Mouse (Mus musculus): ENCODE results near the gene Map4k2. TPM values are rescaled to one million over a fixed set of nuclear protein-coding genes. Genes with fewer than 3 reads are reported as not detected.

Map4k2 gene
- polyA plus RNA-seq, 1 experiment from 2014 or later, result 45.6 TPM

- TF ChIP-seq CTCF (IDR thresholded peaks at IDR 0.05), result no peak
- ChIA-PET POLR2A (no interaction called here), CTCF (no interaction called here)
- ATAC-seq (no peak), DNase-seq (ENCODE audit: low read depth, low spot score) (no peak)
- in situ Hi-C loops (cut with MboI; ENCODE audit: low pct_unique_long_range_greater_than_20kb), result no loop called here
- H3K27me3 ChIP-seq, result no peaks in the 10 kb centered on the region
Measured at GRCm38 (mm10) chr19:6361291-6361690, 20.4 kb downstream of the Map4k2 start.

- DNase-seq (ENCODE audit: low read depth, low spot score), result no peak
- ChIA-PET CTCF (no interaction called here), POLR2A (interaction anchor here (0.7 to 1.0 kb wide), 2 partner anchors 11 to 247 kb away, joined by 3 to 4 read pairs; no protein-coding TSS in a partner anchor)
- ATAC-seq, result no peak
- in situ Hi-C loops (cut with MboI; ENCODE audit: low pct_unique_long_range_greater_than_20kb), result no loop called here
- TF ChIP-seq CTCF (IDR thresholded peaks at IDR 0.05), result no peak
- H3K27me3 ChIP-seq, result no peaks in the 10 kb centered on the region
Measured at GRCm38 (mm10) chr19:6363091-6363410, 22.1 kb downstream of the Map4k2 start.

GRCm38 (mm10) chr19:6363411-6364240 is 22.7 kb downstream of the Map4k2 start, which contains the start of gene Sf1:
Gene Sf1, plus strand, starts transcription at chr19:6363690.
- DNase-seq (ENCODE audit: low read depth, low spot score) (peak; percentile 98), ATAC-seq (peak; percentile 98)
- no peak for TF ChIP-seq CTCF (IDR thresholded peaks at IDR 0.05)
- H3K27me3 ChIP-seq, result no peaks in the 10 kb centered on the region
- ChIA-PET CTCF (interaction anchor here (1.4 kb wide), 1 partner anchor 10 kb away, joined by 5 read pairs; no protein-coding TSS in a partner anchor), POLR2A (interaction anchor here (1.0 kb wide), 1 partner anchor 10 kb away, joined by 3 read pairs; no protein-coding TSS in a partner anchor)
- in situ Hi-C loops (cut with MboI; ENCODE audit: low pct_unique_long_range_greater_than_20kb), result no loop called here

GRCm38 (mm10) chr19:6364317-6364725 is 23.4 kb downstream of the Map4k2 start:
- H3K27me3 ChIP-seq, result no peaks in the 10 kb centered on the region
- TF ChIP-seq CTCF (IDR thresholded peaks at IDR 0.05), result no peak
- POLR2A ChIA-PET, result interaction anchor here (0.8 kb wide), 2 partner anchors 11 to 14 kb away, joined by 3 read pairs; no protein-coding TSS in a partner anchor
- in situ Hi-C loops (cut with MboI; ENCODE audit: low pct_unique_long_range_greater_than_20kb), result no loop called here
- no peak for ATAC-seq
- DNase-seq (ENCODE audit: low read depth, low spot score), result peak; percentile 33
- CTCF ChIA-PET, result interaction anchor here (0.8 to 1.4 kb wide), 2 partner anchors 9 to 15 kb away, joined by 3 to 5 read pairs; no protein-coding TSS in a partner anchor

DNA sequence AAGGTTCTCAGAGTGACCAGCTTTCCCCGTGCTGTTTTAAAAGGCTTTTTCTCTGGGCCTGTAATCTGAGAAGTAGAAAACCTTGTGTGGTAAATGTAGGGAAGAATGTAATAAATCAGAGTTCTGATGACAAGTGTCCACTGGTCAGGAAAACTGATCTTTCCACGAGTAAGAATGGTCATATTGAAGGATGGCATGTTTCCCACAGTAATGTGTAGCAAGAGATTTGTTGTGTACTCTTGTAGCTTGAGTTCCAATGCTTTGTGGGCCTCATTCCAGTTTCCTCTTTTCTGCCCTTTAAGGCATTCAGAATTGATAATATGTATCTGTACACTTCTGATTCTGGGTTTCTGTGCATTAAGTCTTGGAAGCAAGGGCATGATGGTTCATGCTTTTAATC is 23.9 kb downstream of the Map4k2 start:
- CTCF ChIA-PET, result interaction anchor here (0.8 to 2.5 kb wide), 3 partner anchors 9 to 15 kb away, joined by 3 to 11 read pairs (median 5); no protein-coding TSS in a partner anchor

GRCm38 (mm10) chr19:6370175-6370574 is 29.2 kb downstream of the Map4k2 start:
- ChIA-PET POLR2A (no interaction called here), CTCF (no interaction called here)
- ATAC-seq (no peak), DNase-seq (ENCODE audit: low read depth, low spot score) (no peak)
- H3K27me3 ChIP-seq, result no peaks in the 10 kb centered on the region
- in situ Hi-C loops (cut with MboI; ENCODE audit: low pct_unique_long_range_greater_than_20kb), result no loop called here
- TF ChIP-seq CTCF (IDR thresholded peaks at IDR 0.05), result no peak

More for the DNA sequence above, 23.9 kb downstream of the Map4k2 start:
- H3K27me3 ChIP-seq, result no peaks in the 10 kb centered on the region
- DNase-seq (ENCODE audit: low read depth, low spot score) (no peak), ATAC-seq (no peak)
- no peak for TF ChIP-seq CTCF (IDR thresholded peaks at IDR 0.05)
- in situ Hi-C loops (cut with MboI; ENCODE audit: low pct_unique_long_range_greater_than_20kb), result no loop called here
- POLR2A ChIA-PET, result interaction anchor here (0.8 kb wide), 2 partner anchors 11 to 13 kb away, joined by 3 read pairs; no protein-coding TSS in a partner anchor

- DNase-seq (ENCODE audit: low read depth, low spot score), result no peak
- ChIA-PET CTCF (no interaction called here), POLR2A (no interaction called here)
- no peak for TF ChIP-seq CTCF (IDR thresholded peaks at IDR 0.05)
- no peaks in the 10 kb centered on the region for H3K27me3 ChIP-seq
- peak; percentile 49 for ATAC-seq
- in situ Hi-C loops (cut with MboI; ENCODE audit: low pct_unique_long_range_greater_than_20kb), result no loop called here
Measured at GRCm38 (mm10) chr19:6372433-6372832, 31.5 kb downstream of the Map4k2 start.

GRCm38 (mm10) chr19:6373539-6374400 is 32.8 kb downstream of the Map4k2 start:
- in situ Hi-C loops (cut with MboI; ENCODE audit: low pct_unique_long_range_greater_than_20kb), result no loop called here
- no peak for ATAC-seq
- no peak for DNase-seq (ENCODE audit: low read depth, low spot score)
- TF ChIP-seq CTCF (IDR thresholded peaks at IDR 0.05), result peak; percentile 90
- POLR2A ChIA-PET, result interaction anchor here (0.8 to 1.5 kb wide), 2 partner anchors 10 to 11 kb away, joined by 3 read pairs; partner anchors contain the start of genes Pygm and Sf1
- CTCF ChIA-PET, result interaction anchor here (0.6 to 2.0 kb wide), 4 partner anchors 9 to 22 kb away, joined by 3 to 15 read pairs (median 4); partner anchors contain the start of gene Pygm
- H3K27me3 ChIP-seq, result no peaks in the 10 kb centered on the region

DNA sequence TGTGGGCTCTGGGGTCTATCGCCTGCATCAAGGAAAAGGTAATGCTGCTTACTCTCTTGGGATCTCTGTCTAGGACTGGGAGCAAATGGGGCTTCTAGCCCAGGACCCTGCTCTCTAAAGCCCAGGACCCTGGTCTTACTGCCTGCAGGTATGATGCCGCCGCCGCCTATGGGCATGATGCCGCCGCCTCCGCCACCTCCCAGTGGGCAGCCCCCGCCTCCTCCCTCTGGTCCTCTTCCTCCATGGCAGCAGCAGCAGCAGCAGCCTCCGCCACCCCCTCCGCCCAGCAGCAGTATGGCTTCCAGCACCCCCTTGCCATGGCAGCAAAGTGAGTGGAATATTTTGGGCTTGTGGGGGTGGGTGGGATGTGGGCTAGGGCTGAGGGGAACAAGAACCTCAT is 33.6 kb downstream of the Map4k2 start:
- TF ChIP-seq CTCF (IDR thresholded peaks at IDR 0.05), result no peak
- POLR2A ChIA-PET, result interaction anchor here (1.4 kb wide), 1 partner anchor 9 kb away, joined by 3 read pairs; no protein-coding TSS in a partner anchor

More for the DNA sequence above, 33.6 kb downstream of the Map4k2 start:
- ATAC-seq (no peak), DNase-seq (ENCODE audit: low read depth, low spot score) (no peak)
- in situ Hi-C loops (cut with MboI; ENCODE audit: low pct_unique_long_range_greater_than_20kb), result no loop called here
- no peaks in the 10 kb centered on the region for H3K27me3 ChIP-seq
- CTCF ChIA-PET, result interaction anchor here (1.1 to 2.0 kb wide), 2 partner anchors 9 to 21 kb away, joined by 3 to 15 read pairs; partner anchors contain the start of gene Pygm

Data from Patski (cell line).